Mouse (Mus musculus) embryonic facial prominence, embryonic 12.5 days (tissue): ENCODE measurements around the gene Sox8. TPM values are rescaled to one million over a fixed set of nuclear protein-coding genes. Genes with fewer than 3 reads are reported as not detected.

Source experiments
- ATAC-seq: fragments of 200-750 bp; cut with Nextera tagmentation; 2 replicates; pipeline ENCODE4 v1.8.0; 2017; ENCODE audit not compliant: insufficient number of reproducible peaks, insufficient read depth, low FRiP score, low TSS enrichment
- H3K27ac ChIP-seq: fragments of 300-500 bp; sonication (generic); 2 replicates; pipeline ENCODE4 v1.5.1; 2016; ENCODE audit warnings: mild to moderate bottlenecking
- H3K27me3 ChIP-seq: fragments of 300-500 bp; sonication (generic); 2 replicates; pipeline ENCODE4 v1.6.1; 2016; ENCODE audit warnings: mild to moderate bottlenecking, moderate library complexity
- H3K36me3 ChIP-seq: fragments of 300-500 bp; sonication (generic); 2 replicates; pipeline ENCODE4 v1.6.1; 2016; ENCODE audit warnings: mild to moderate bottlenecking
- H3K4me1 ChIP-seq: fragments of 300-500 bp; sonication (generic); 2 replicates; pipeline ENCODE4 v1.6.1; 2016
- H3K4me2 ChIP-seq: fragments of 300-500 bp; sonication (generic); replicated peaks from 2 replicates; pipeline ENCODE4 v1.6.1; 2016; ENCODE audit warnings: mild to moderate bottlenecking, moderate library complexity
- H3K4me3 ChIP-seq: fragments of 300-500 bp; sonication (generic); 2 replicates; pipeline ENCODE4 v1.5.1; 2016; ENCODE audit warnings: mild to moderate bottlenecking
- H3K9ac ChIP-seq: fragments of 300-500 bp; sonication (generic); 2 replicates; pipeline ENCODE4 v1.6.1; 2016; ENCODE audit warnings: mild to moderate bottlenecking, moderate library complexity
- H3K9me3 ChIP-seq: fragments of 300-500 bp; sonication (generic); 2 replicates; pipeline ENCODE4 v1.6.1; 2016; ENCODE audit warnings: mild to moderate bottlenecking, moderate library complexity
- WGBS: fragments of 180-500 bp; shearing (Covaris S2); methylation state at CpG from one replicate; pipeline ENCODE4 v1.1.7; 2016; 5-methylcytosine and 5-hydroxymethylcytosine counted together
- polyA plus RNA-seq: library from polyadenylated mRNA; unstranded; fragments of >200 nt; fragmentation: Nextera tagmentation; extraction: Ambion mirVana; gene quantifications from 2 replicates; pipeline ENCODE4 v1.2.1, GENCODE M21; 2016

The Sox8 gene
- polyA plus RNA-seq, 1 experiment from 2014 or later = 13.2 TPM

DNA sequence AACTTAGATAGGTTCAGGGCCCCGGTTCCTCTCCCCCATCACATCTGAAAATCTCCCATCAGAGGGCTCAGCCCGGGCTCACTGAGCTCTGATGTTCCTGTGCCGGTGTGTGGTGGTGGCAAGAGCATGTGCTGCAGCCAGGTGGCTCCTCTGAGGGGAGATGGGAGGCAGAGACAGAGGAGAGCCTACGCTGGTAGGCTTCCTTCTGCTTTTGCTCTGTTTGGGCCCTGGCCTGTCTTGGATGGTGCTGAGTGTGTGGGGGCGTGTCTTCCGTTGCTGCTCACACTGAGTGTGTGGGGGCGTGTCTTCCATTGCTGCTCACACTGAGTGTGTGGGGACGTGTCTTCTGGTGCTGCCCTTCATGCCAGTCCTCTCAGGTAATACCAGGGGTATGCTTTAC is 31.9 kb upstream of the Sox8 start:
- 79% methylated on average over 8 of the region's 8 CpGs for WGBS
- Histone ChIP-seq H3K27ac (no peak overlapping the region), H3K36me3 (peaks cover 6% of the 10 kb centered on the region; the same call in 1 of the 2 replicates), H3K4me2 (no peak overlapping the region), H3K9me3 (no peaks in the 10 kb centered on the region), H3K9ac (no peak overlapping the region), H3K27me3 (no peaks in the 10 kb centered on the region), H3K4me3 (no peak overlapping the region), H3K4me1 (0 out of 2 replicates have a peak, but pooled peaks cover 3% of the 10 kb centered on the region)
- no peak for ATAC-seq

DNA sequence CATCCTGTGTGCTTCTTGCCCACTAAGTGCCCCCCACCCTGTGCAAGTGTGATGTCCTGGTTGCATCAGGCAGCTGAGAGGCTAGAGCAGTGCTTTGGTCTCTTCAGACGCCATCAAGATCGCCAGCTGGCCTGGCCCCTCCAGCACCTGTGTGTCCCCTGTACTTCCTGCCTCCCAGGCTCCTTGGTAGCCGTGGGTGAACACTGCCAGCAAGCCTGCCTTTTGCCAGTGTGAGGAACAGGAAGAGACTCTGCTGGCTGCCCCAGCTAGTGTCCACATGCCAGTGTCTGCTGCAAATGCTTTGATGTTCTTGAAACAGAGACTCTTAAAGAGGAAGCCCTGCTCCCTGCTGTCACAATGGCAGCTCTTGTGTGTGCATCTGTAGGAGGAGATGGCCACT is 27.1 kb upstream of the Sox8 start:
- Histone ChIP-seq H3K9me3 (no peaks in the 10 kb centered on the region), H3K36me3 (peaks cover 7% of the 10 kb centered on the region; the same call in 1 of the 2 replicates), H3K4me1 (peaks cover 24% of the 10 kb centered on the region), H3K9ac (no peak overlapping the region), H3K4me2 (no peak overlapping the region), H3K27ac (0 out of 2 replicates have a peak overlapping the region, but pooled peaks have one; percentile 17), H3K4me3 (no peak overlapping the region), H3K27me3 (no peaks in the 10 kb centered on the region)
- WGBS = 61% methylated on average over 3 of the region's 3 CpGs
- ATAC-seq = no peak

DNA sequence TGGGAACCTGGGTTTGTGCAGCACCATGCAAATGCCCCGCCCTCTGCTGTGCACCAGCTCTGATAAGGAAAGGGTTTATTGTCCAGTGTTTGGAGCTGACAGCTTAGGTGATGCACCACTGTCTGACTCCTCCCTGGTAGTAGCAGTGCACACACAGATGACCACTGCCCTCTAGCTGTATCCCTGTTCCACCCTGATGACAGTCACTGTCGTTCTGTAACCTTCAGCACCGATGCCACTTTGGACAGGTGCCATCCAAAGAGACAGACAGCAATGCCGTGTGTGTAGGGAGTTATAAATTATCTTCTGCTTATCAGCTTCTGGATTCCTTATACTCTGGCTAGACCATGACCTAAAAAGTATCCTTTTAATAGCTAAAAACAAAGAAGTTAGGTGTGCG is 25.0 kb upstream of the Sox8 start:
- peaks cover 29% of the 10 kb centered on the region for H3K4me1 ChIP-seq
- H3K27me3 ChIP-seq = no peaks in the 10 kb centered on the region; the same call in 1 of the 2 replicates
- H3K9ac ChIP-seq = no peak overlapping the region
- H3K4me3 ChIP-seq = no peak overlapping the region
- no peak for ATAC-seq
- peaks cover 17% of the 10 kb centered on the region for H3K36me3 ChIP-seq
- H3K9me3 ChIP-seq = no peaks in the 10 kb centered on the region
- H3K4me2 ChIP-seq = no peak overlapping the region
- H3K27ac ChIP-seq = no peak overlapping the region
- WGBS = 85% methylated on average over 5 of the region's 5 CpGs

DNA sequence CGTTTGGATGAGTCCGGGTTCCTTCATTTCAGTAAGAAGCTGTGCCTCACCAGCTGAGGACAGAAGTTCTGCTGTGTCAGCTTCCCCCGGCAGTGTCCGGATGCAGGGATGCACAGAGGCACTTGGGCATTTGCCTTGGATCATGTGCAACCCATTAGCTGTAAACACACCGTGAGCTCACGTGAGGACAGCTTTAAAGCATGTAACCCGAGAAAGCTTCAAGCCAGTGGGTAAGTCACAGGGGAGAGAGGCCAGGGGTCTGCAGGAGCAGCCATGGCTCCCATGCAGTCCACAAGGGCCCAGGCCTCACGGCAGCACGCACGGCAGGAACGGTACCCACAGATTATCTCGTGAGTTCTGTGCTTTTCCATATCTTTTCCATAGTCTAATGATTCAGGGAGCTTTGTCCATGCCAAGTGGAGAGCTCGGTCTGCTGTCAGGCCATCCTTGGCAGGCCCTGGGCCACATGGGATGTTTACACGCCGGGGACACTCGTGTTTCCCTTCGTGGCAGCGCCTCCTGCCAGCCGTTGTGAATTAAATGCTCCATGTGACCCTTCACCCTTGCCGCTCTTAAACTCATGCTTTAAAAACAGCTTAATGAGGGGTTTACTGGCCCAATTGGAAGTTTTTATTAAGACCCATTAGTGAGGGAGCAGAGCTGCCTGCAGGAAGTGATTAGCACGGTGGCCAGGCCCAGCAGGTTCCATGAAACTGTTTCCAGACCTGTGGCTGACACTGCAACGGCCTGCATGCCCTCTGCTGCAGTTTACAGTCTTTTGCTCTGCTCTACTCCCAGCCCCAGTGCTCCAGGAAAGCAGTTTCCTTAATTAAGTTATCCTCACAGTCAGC is 23.1 kb upstream of the Sox8 start:
- 14% methylated on average over 22 of the region's 22 CpGs for WGBS
- H3K4me1 ChIP-seq = peaks cover 29% of the 10 kb centered on the region
- ATAC-seq = 0 out of 2 replicates have a peak, but pooled peaks have one; percentile 22
- H3K4me2 ChIP-seq = 0 out of 2 replicates have a peak overlapping the region, but pooled peaks have one; percentile 8
- H3K9me3 ChIP-seq = no peaks in the 10 kb centered on the region
- H3K9ac ChIP-seq = peak overlapping the region; percentile 17; the same call in 1 of the 2 replicates
- H3K36me3 ChIP-seq = peaks cover 33% of the 10 kb centered on the region
- H3K4me3 ChIP-seq = no peak overlapping the region
- H3K27me3 ChIP-seq = no peaks in the 10 kb centered on the region; the same call in 1 of the 2 replicates
- peak overlapping the region; percentile 88 for H3K27ac ChIP-seq

DNA sequence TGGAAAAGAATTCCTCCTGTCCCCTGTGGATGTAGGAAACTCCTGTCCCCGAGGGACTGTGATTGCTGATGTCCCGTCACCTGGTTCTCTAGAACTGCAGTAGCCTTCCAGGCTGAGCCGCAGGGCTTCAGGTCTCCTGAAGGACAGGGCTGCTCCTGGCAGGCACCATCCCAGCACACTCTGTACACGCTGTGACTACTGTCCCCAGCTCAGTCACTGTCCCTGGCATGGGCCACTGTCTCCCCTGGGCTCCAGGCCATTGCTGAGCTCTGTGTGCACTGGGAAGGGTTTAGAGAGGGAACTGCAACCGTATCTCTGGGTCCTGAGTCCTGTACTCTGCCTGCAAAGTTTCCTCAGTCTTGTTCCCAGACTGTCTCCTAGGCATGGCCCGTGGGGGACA is 21.9 kb upstream of the Sox8 start:
- Histone ChIP-seq H3K27ac (peak overlapping the region; percentile 88), H3K4me1 (peaks cover 29% of the 10 kb centered on the region), H3K4me3 (no peak overlapping the region), H3K9ac (no peak overlapping the region), H3K4me2 (no peak overlapping the region), H3K36me3 (peaks cover 38% of the 10 kb centered on the region), H3K9me3 (no peaks in the 10 kb centered on the region), H3K27me3 (no peaks in the 10 kb centered on the region; the same call in 1 of the 2 replicates)
- 82% methylated on average over 6 of the region's 6 CpGs for WGBS
- no peak for ATAC-seq

DNA sequence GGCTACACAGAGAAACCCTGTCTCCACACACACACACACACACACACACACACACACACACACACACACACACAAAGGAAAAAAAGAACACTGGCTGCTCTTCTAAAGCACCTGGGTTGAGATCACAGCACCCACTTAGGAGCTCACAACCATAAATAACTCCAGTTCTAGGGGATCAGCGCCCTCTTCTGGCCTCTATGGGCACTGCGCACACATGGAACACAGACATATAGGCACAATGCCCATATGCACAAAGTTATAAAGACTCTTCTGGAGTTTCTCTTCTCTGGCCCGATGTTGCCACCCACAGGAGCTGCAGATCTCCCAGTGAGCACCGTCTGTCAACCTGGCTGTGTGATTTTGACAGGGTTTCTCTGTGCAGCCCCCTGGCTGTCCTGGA is 20.5 kb upstream of the Sox8 start:
- no peak overlapping the region for H3K4me3 ChIP-seq
- no peak overlapping the region for H3K4me2 ChIP-seq
- H3K9me3 ChIP-seq = no peaks in the 10 kb centered on the region
- peaks cover 29% of the 10 kb centered on the region for H3K4me1 ChIP-seq
- H3K27me3 ChIP-seq = no peaks in the 10 kb centered on the region; the same call in 1 of the 2 replicates
- no peak overlapping the region for H3K9ac ChIP-seq
- no peak overlapping the region for H3K27ac ChIP-seq
- ATAC-seq = no peak
- peaks cover 49% of the 10 kb centered on the region for H3K36me3 ChIP-seq
- 88% methylated on average over 4 of the region's 4 CpGs for whole genome bisulfite sequencing

DNA sequence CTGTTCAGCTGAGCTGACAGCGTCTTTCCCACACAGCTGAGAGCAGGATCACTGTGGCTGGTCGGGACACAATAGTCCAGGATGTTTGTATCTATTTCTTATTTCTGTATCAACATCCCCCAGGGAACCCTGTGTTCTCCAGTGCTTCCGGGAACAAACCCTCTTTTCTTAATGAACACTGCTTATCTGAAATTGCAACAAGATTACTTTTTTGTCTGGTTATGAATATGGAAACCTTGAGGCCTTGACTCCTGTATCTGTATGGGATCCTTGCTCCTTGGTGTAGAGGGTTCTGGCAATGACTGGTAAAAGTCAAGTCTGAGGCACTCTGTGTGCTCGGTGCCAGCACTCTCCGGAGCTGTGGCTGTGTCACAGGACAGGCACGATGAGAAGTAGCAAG is 19.6 kb upstream of the Sox8 start:
- H3K4me2 ChIP-seq = no peak overlapping the region
- no peak overlapping the region for H3K27ac ChIP-seq
- no peak overlapping the region for H3K4me3 ChIP-seq
- no peak overlapping the region for H3K9ac ChIP-seq
- WGBS = 93% methylated on average over 6 of the region's 6 CpGs
- H3K4me1 ChIP-seq = peaks cover 29% of the 10 kb centered on the region
- H3K27me3 ChIP-seq = no peaks in the 10 kb centered on the region; the same call in 1 of the 2 replicates
- no peak for ATAC-seq
- no peaks in the 10 kb centered on the region for H3K9me3 ChIP-seq
- H3K36me3 ChIP-seq = peaks cover 56% of the 10 kb centered on the region

DNA sequence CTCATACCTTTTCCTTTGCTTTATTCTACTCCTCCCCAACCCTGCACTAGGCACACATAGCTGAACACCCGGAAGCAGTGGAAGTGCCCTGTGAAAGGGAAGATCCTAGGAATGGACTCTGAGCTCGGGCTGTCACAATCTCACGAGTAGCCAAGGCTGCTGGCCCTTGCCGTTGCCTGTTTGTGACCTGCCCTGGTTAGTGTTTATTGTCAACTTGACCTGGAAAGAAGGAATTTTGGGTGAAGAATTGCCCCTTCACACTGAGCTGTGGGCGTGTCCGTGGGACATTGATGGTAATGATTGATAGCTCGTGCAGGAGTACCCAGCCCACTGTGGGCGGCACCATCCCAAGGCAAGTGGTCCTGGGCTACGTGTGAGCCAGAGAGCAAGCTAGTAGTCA is 14.2 kb upstream of the Sox8 start:
- Histone ChIP-seq H3K4me2 (no peak overlapping the region), H3K9ac (no peak overlapping the region), H3K27ac (no peak overlapping the region), H3K36me3 (peaks cover 43% of the 10 kb centered on the region), H3K4me1 (peaks cover 8% of the 10 kb centered on the region), H3K4me3 (no peak overlapping the region), H3K9me3 (no peaks in the 10 kb centered on the region), H3K27me3 (no peaks in the 10 kb centered on the region)
- no peak for ATAC-seq
- WGBS = 93% methylated on average over 9 of the region's 9 CpGs

DNA sequence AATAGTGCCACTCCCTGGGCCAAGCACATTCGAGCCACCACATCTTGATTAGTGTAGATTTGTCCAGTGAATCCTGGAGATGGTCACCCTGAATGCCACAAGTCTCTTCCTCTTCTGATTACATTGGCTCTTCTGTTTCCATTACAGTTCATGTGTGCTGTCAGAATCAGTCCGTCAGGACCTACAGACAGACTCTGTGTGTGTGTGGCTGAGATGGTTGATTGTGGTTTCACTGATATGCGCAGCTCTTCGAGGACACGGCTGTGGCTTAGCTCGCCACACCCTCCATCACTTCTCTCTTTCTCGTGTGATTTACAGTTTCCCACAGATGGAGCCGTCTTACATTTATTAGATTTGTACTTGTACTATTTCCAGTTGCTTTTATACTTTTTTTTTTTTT is 13.4 kb upstream of the Sox8 start:
- Histone ChIP-seq H3K27ac (no peak overlapping the region), H3K9ac (no peak overlapping the region), H3K4me3 (no peak overlapping the region), H3K9me3 (no peaks in the 10 kb centered on the region), H3K27me3 (no peaks in the 10 kb centered on the region), H3K36me3 (peaks cover 38% of the 10 kb centered on the region), H3K4me2 (no peak overlapping the region), H3K4me1 (peaks cover 11% of the 10 kb centered on the region)
- no peak for ATAC-seq
- 77% methylated on average over 8 of the region's 8 CpGs for WGBS

DNA sequence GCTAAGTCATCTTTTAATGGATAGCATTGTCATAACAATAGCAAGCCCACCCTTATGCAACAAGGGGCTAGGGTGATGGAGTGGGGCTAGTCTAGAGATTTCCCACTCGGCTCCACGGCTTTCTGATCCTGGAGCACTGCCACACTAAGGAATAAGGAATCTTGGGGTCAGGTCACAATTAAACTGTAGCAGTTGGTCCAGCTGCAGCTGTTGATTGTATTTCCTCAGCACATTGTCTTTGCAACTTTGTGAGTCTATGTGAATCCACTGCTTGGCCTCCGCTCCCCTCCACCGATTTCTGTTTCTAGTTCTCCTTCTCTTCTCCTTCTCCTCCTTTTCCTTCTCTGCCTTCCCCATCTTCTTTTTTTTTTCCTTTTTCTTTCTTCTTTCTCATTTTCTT is 12.6 kb upstream of the Sox8 start:
- 70% methylated on average over 4 of the region's 4 CpGs for WGBS
- Histone ChIP-seq H3K9ac (no peak overlapping the region), H3K27me3 (no peaks in the 10 kb centered on the region), H3K36me3 (peaks cover 31% of the 10 kb centered on the region), H3K4me3 (no peak overlapping the region), H3K4me2 (no peak overlapping the region), H3K9me3 (no peaks in the 10 kb centered on the region), H3K4me1 (peaks cover 16% of the 10 kb centered on the region), H3K27ac (no peak overlapping the region)
- no peak for ATAC-seq

DNA sequence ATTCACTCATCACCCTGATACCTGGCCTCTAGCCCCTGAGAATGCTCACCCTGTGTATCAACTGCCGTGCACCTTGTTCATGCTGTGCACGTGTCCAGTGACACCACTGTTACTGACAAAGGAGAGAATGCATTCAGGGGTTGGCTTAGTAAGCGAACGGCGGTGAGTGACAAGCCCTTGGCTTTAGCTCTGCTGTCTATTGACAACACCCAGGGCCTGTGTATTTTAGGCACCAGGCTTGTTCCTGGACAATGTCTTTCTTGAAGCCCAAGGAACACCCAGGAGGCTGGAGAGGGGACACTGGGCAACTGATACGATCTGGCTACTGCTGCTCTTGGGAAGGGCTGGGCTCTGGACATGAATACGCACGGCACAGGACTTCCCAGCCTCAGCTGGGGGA is 11.6 kb upstream of the Sox8 start:
- peaks cover 3% of the 10 kb centered on the region; the same call in 1 of the 2 replicates for H3K27me3 ChIP-seq
- H3K4me1 ChIP-seq = peaks cover 16% of the 10 kb centered on the region
- no peak overlapping the region for H3K9ac ChIP-seq
- H3K4me3 ChIP-seq = no peak overlapping the region
- WGBS = 79% methylated on average over 8 of the region's 8 CpGs
- H3K27ac ChIP-seq = no peak overlapping the region
- no peak overlapping the region for H3K4me2 ChIP-seq
- peaks cover 22% of the 10 kb centered on the region for H3K36me3 ChIP-seq
- H3K9me3 ChIP-seq = no peaks in the 10 kb centered on the region
- no peak for ATAC-seq
